Mouse (Mus musculus) mouse embryonic stem cell (cell line): ENCODE measurements around the gene Lypd8.
"Not testable (repeated sequence)": the region's sequence is repeated elsewhere in the genome, so short reads cannot be mapped to it uniquely, and the experiment has no call there.

Source experiments
- in situ Hi-C, 2 experiments: fragments of 300-500 bp; cut with MboI; formaldehyde crosslinking; loops; 1 replicate in 1 of 2; 3 replicates in 1 of 2; pipeline ENCODE4 v1.14.3; 2019 to 2020; ENCODE audit warnings: low sequenced_read_pairs in 2 of 2, low pct_unique_long_range_greater_than_20kb in 1 of 2, mixed read lengths in 1 of 2; ENCODE audit not compliant: unreplicated experiment in 1 of 2

Gene Lypd8

GRCm38 (mm10) chr11:58378763-58379278 lies at the start of gene Lypd8:
Gene Lypd8 (plus strand): TSS chr11:58379043.
- in situ Hi-C loops: no loop called here

GRCm38 (mm10) chr11:58329906-58330275 lies 49.0 kb upstream of the Lypd8 start:
- in situ Hi-C loops: no loop called here

DNA sequence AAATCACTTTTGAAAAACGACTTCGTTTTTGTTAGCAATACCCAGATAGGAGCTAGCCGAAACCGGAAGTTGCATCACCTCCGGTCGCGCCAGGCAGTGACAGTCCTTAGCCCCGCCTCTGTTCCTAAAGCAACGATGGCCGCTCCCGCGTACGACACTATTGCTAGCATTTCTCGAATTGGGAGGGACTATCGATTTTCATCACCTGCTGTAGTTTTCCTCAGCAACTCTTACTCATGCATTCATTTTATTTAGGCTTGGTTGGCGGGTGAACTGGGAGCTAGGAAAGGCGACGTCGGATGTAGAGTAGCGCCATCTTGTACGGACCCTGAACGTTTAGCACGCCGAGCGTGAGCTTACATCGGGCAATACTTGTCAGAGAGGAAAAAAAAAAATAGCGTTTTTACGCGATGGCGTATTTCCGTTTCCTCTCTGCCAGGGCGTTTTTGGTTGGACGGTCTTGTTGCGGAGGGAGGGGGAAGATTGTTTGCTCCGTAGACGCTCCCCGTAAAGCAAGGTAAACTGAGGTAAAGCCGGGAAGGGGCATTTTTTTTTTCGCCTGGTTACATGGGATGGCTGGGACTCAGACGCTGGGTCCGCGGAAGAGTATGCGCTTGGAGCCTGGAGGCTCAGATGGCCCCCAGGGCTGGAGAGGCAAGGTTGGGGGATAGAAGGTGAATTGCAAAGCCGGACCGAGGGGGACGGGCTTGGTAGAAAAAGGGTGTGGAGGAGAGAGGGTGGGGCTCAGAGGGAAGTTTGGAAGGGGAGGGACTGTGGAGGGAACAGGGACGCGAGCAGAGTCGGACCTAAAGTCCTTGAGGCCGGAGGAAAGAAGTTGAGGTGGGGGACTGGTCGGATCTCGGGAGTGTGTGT lies 48.3 kb upstream of the Lypd8 start, which contains the start of the genes Zfp672 and Sh3bp5l:
Zfp672 (minus strand) TSS at position 64 of the 873 bp plus-strand sequence.
Sh3bp5l (plus strand) TSS at position 449 of the 873 bp plus-strand sequence.
- in situ Hi-C loops: no loop called here

GRCm38 (mm10) chr11:58331149-58331495 lies 47.7 kb upstream of the Lypd8 start:
- in situ Hi-C loops: no loop called here

DNA sequence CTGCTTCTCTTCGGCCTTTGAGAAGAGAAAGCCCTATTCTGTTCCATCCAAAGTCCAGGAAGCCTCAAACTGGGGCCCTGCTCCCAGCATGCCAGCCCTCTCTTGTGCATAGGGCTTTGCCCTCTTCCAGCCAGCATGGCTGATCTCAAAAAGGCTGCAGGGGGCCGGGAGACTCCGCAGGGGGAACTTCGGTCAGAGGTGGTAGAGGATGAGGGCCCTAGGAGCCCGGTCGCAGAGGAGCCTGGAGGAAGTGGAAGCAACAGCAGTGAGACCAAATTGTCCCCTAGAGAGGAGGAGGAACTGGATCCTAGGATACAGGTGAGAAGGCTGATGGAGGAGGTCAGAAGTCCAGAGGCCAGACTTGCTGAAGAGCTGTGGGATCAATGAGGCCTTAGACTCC lies 47.3 kb upstream of the Lypd8 start:
- in situ Hi-C loops: no loop called here

DNA sequence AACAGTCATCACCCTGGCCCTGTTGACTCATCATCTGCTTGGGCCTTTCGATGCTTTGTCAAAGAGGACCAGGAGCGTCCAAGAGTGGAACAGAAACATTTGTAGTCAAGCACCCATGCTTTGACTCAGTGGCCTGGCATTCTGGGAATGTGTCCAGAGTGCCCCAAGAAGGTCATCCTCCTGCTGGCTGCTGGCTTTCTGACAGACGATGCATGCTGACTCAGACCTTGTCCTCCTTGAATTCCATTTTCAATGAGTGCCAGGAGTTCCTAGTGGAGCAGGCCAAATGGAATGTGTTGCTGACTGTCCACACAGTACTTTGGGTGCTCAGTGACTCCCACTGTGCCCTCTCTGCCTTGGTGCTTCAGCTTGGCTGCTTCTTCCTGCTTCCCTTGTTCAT lies 44.1 kb upstream of the Lypd8 start:
- in situ Hi-C loops: no loop called here

DNA sequence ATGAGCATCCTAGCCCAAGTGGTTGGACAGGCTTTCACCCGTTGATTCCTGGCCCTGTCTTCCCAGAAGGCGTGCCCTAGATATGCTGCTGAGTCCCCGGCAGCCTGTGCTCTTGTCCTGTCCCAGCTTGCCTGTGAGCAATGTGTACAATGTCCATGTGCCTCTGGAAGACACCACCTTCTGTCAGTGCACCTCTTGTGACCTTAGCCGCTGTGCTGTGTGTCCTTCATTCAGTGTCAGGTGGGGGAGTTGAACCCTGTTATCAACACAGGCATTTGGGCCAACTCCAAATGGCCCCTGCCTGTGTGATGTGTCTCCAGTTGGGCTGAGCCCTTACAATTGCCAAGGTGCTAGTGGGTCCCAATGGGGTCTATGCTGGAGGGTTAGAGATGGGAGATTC lies 32.1 kb upstream of the Lypd8 start:
- in situ Hi-C loops: no loop called here

- in situ Hi-C loops: no loop called here
These were observed 28.2 kb upstream of the Lypd8 start for GRCm38 (mm10) chr11:58350628-58351027.

DNA sequence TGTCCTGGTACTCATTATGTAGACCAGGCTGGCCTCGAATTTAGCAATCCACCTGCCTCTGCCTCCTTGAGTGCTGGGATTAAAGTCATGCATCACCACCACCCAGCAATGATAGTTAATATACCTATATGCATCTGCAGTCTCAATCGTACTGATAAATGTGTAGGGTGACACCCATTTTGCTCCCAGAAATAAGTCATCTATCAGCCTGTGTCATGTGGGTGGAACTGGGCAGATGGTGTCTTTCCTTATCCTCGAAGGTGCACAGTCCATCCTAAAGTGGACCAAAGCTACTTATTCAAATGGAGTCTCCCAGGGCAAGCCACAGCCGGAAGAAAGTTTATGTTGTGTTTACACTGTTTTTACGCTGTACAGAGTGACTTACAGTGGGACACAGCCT lies 27.7 kb upstream of the Lypd8 start:
- in situ Hi-C loops: no loop called here

DNA sequence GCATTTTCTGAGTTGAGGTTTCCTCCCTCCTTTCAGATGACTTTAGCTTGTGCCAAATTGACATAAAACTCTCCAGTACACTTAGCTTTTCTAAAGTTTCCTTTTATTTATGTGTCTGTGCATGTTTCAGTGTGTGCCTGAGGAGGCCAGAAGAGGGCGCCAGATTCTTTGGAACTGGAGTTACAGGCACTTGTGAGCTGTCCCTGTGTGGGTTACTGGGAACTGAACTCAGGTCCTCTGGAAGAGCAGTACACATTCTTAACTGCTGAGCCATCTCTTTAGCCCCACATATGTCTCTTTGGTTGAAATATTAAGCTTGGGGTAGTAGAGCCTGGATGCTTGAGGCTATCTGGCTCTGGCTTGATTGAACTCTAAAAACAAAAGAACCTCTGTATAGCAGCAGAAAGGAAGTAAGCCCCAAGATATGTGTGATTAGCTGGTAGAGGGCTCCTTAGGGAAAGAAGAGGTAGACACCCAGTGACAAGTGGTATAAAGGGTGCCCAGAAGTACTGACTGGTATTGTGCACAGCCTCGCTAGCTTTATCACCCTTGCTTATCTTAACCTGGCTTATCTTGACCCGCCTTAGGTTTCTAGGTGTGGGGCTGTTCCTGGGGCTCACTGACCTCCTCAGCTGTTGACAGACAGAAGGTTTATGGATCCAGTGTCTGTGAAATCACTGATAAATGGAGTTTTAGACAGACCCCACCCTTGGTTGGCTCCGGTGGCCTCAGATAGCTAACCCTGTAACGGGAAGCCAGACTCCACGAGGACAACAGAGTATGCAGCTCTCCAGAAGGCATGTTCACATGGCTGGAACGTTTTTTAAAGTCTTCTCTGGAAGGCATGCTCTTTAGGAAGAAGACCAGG lies 25.9 kb upstream of the Lypd8 start:
- in situ Hi-C loops: no loop called here

GRCm38 (mm10) chr11:58353709-58354108 lies 25.1 kb upstream of the Lypd8 start:
- in situ Hi-C loops: no loop called here

GRCm38 (mm10) chr11:58354476-58354875 lies 24.4 kb upstream of the Lypd8 start:
- in situ Hi-C loops: no loop called here

GRCm38 (mm10) chr11:58354927-58355326 lies 23.9 kb upstream of the Lypd8 start:
- in situ Hi-C loops: no loop called here

- in situ Hi-C loops: no loop called here
These were observed 21.8 kb upstream of the Lypd8 start for GRCm38 (mm10) chr11:58357042-58357441.

GRCm38 (mm10) chr11:58357844-58358534 lies 20.9 kb upstream of the Lypd8 start:
- in situ Hi-C loops: no loop called here

DNA sequence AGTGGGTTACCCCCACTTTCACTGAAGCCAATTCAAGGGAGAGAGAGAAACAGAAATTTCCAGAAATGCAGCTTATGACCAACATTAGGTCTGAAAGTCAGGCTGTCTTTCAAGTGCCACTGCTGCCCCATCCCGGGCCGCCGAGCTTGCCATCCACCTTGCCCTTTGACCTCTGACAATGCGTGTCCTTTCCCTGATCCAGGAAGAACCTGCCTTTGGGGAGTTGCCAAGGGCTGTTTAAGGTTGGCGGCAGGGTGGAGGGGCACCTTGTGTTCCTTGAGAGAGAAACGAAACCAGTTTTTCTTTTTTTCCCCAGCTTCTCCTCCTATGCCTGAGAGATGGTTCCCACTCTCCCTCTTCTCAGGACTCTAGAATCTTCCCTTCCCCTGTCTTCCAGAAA lies 16.3 kb upstream of the Lypd8 start:
- in situ Hi-C loops: not testable (repeated sequence)

DNA sequence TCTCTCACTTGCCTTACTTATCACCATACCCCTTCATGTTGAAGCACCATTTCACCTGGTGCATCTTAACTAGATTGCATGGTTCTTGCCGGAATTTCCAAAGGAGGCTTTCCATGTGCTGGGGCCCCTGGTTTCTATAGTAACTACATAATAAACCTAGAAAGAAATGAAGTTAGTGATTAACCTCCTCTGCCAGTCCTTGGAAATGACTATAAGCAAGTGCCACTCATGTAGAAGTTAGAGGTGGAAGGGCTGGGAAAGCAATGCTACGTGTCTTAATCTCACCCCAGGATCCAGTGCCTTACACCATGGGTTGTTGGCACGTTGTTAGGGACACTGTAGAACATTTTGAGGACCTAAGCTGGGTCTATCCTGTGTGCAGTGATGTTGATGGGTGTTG lies 14.4 kb upstream of the Lypd8 start:
- in situ Hi-C loops: no loop called here

GRCm38 (mm10) chr11:58366191-58366590 lies 12.7 kb upstream of the Lypd8 start:
- in situ Hi-C loops: not testable (repeated sequence)

GRCm38 (mm10) chr11:58377273-58377672 lies 1.6 kb upstream of the Lypd8 start:
- in situ Hi-C loops: no loop called here
